Mouse (Mus musculus) lung, postnatal 14 days (tissue): Measurements from ENCODE around the gene Myg1.
A peak's percentile ranks its signal among the peaks of the same experiment; 100 is the strongest.

Source experiments
- DNase-seq: peaks from one replicate; pipeline ENCODE4 v3.0.0; 2021

Gene Myg1

GRCm38 (mm10) chr15:102350138-102350941, 18.8 kb downstream of the Myg1 start, which contains the start of gene Aaas:
TSS of gene Aaas (minus strand) at chr15:102350771.
- DNase-seq, result peak; percentile 97

- DNase-seq, result no peak
Observed at GRCm38 (mm10) chr15:102350942-102351291, 19.4 kb downstream of the Myg1 start.

- no peak for DNase-seq
Observed at GRCm38 (mm10) chr15:102352177-102352576, 20.7 kb downstream of the Myg1 start.

GRCm38 (mm10) chr15:102353986-102354385, 22.5 kb downstream of the Myg1 start:
- DNase-seq, result no peak

GRCm38 (mm10) chr15:102355134-102355870, 23.8 kb downstream of the Myg1 start:
- DNase-seq, result peak; percentile 60

- peak; percentile 4 for DNase-seq
Observed at GRCm38 (mm10) chr15:102355871-102356441, 24.4 kb downstream of the Myg1 start.

- DNase-seq, result no peak
Observed at GRCm38 (mm10) chr15:102356501-102357325, 25.2 kb downstream of the Myg1 start.

GRCm38 (mm10) chr15:102358126-102358525, 26.6 kb downstream of the Myg1 start:
- DNase-seq, result no peak

- DNase-seq, result no peak
Observed at GRCm38 (mm10) chr15:102358834-102359233, 27.3 kb downstream of the Myg1 start.

GRCm38 (mm10) chr15:102362648-102363047, 31.1 kb downstream of the Myg1 start:
- DNase-seq, result no peak

GRCm38 (mm10) chr15:102364678-102365077, 33.2 kb downstream of the Myg1 start:
- no peak for DNase-seq

- no peak for DNase-seq
Observed at GRCm38 (mm10) chr15:102366238-102366637, 34.7 kb downstream of the Myg1 start.

GRCm38 (mm10) chr15:102366733-102367344, 35.3 kb downstream of the Myg1 start, which contains the start of gene Sp7:
TSS of gene Sp7 (minus strand) at chr15:102367182.
- DNase-seq, result no peak

- DNase-seq, result no peak
Observed at GRCm38 (mm10) chr15:102369972-102370371, 38.5 kb downstream of the Myg1 start.

- DNase-seq, result no peak
Observed at GRCm38 (mm10) chr15:102370727-102371126, 39.2 kb downstream of the Myg1 start.

- DNase-seq, result peak; percentile 67
Observed at GRCm38 (mm10) chr15:102376453-102377162, 45.1 kb downstream of the Myg1 start.

GRCm38 (mm10) chr15:102377163-102377543, 45.6 kb downstream of the Myg1 start:
- DNase-seq, result peak; percentile 93

- peak; percentile 65 for DNase-seq
Observed at GRCm38 (mm10) chr15:102377810-102378262, 46.3 kb downstream of the Myg1 start.

GRCm38 (mm10) chr15:102381575-102381974, 50.1 kb downstream of the Myg1 start:
- peak; percentile 90 for DNase-seq

GRCm38 (mm10) chr15:102383671-102384070, 52.2 kb downstream of the Myg1 start:
- no peak for DNase-seq

GRCm38 (mm10) chr15:102386640-102387039, 55.1 kb downstream of the Myg1 start:
- no peak for DNase-seq
